15 mouse cellular contexts compared by ENCODE assay signal in genomic region chr7:5030554-5031275, GRCm38 (mm10). TPM values are rescaled to one million over a fixed set of nuclear protein-coding genes. Genes with fewer than 3 reads are reported as not detected.
DNase-seq lines count a peak whose midpoint lies in the region; ATAC-seq lines count a peak whose summit lies in the region.
"Had no signal": no experiment of that assay in that cellular context is flagged by ENCODE, and none has a peak within 500 bp of the region (broad histone marks: within the 10 kb centered on the region; RNA-seq: fewer than 3 reads in every experiment).

No protein-coding gene starts in this region.

- no peaks in the 10 kb centered on the region for H3K27me3 ChIP-seq in neural tube, embryonic 15.5 days (replicated peaks)
- H3K27me3 ChIP-seq in embryonic facial prominence, embryonic 12.5 days = no peaks in the 10 kb centered on the region
- H3K27me3 ChIP-seq: liver, embryonic 15.5 days had no signal

- H3K27ac ChIP-seq in neural tube, embryonic 15.5 days (replicated peaks) = no peak overlapping the region
- no peak overlapping the region for H3K27ac ChIP-seq in embryonic facial prominence, embryonic 12.5 days
- H3K27ac ChIP-seq: layer of hippocampus, adult 2 months; liver, embryonic 15.5 days had no signal

- peaks cover 24% of the 10 kb centered on the region for H3K9me3 ChIP-seq in neural tube, embryonic 15.5 days (replicated peaks)
- peaks cover 54% of the 10 kb centered on the region for H3K9me3 ChIP-seq in embryonic facial prominence, embryonic 12.5 days

- peaks cover 78% of the 10 kb centered on the region for H3K36me3 ChIP-seq in neural tube, embryonic 15.5 days
- peaks cover 96% of the 10 kb centered on the region for H3K36me3 ChIP-seq in embryonic facial prominence, embryonic 12.5 days

- intact Hi-C loops in heart, postnatal 25 days (cut with DNase I) = no loop called here
- intact Hi-C loops in left cerebral cortex, postnatal 4 days (cut with DNase I) = no loop called here

- peak; percentile 16 for DNase-seq in heart, postnatal 4 days
- no peak for DNase-seq in heart, postnatal 25 days (ENCODE audit: low spot score)
- no peak for DNase-seq in neural tube, embryonic 10.5 days (ENCODE audit: extremely low spot score, low spot score)
- DNase-seq in right cerebral cortex, postnatal 4 days = no peak
- DNase-seq in left cerebral cortex, postnatal 4 days = no peak
- DNase-seq: adrenal gland, adult 8-10 months; cerebellum, postnatal 14 days; thymus, adult 18-20 months had no signal

- 83% methylated on average over 63 of the region's 63 CpGs for WGBS in neural tube, embryonic 15.5 days
- WGBS in embryonic facial prominence, embryonic 12.5 days = 86% methylated on average over 63 of the region's 63 CpGs

- no peak overlapping the region; the same call in 1 of the 2 replicates for H3K4me3 ChIP-seq in neural tube, embryonic 15.5 days (replicated peaks)
- peak overlapping the region; percentile 5; the same call in 1 of the 2 replicates for H3K4me3 ChIP-seq in embryonic facial prominence, embryonic 12.5 days
- H3K4me3 ChIP-seq: layer of hippocampus, adult 2 months; liver, embryonic 15.5 days; myocyte had no signal

- no peak overlapping the region for H3K9ac ChIP-seq in neural tube, embryonic 15.5 days (replicated peaks)
- H3K9ac ChIP-seq in embryonic facial prominence, embryonic 12.5 days = no peak overlapping the region
- H3K9ac ChIP-seq: liver, embryonic 15.5 days had no signal

- no peak overlapping the region for H3K4me2 ChIP-seq in neural tube, embryonic 15.5 days
- H3K4me2 ChIP-seq in embryonic facial prominence, embryonic 12.5 days (replicated peaks) = no peak overlapping the region
- H3K4me2 ChIP-seq: liver, embryonic 15.5 days had no signal

- 0 out of 2 replicates have a peak, but pooled peaks have one; percentile 15 for ATAC-seq in neural tube, embryonic 15.5 days (ENCODE audit: low FRiP score)
- ATAC-seq in embryonic facial prominence, embryonic 12.5 days (ENCODE audit: insufficient number of reproducible peaks, insufficient read depth, low FRiP score, low TSS enrichment) = no peak

- H3K4me1 ChIP-seq in neural tube, embryonic 15.5 days = no peaks in the 10 kb centered on the region
- H3K4me1 ChIP-seq in embryonic facial prominence, embryonic 12.5 days = no peaks in the 10 kb centered on the region
- H3K4me1 ChIP-seq: liver, embryonic 15.5 days had no signal

RNA-seq across cellular contexts. Expression of gene 4632433K11Rik, which starts 3.2 kb away (rescaled TPM):
- under 1 TPM in 1 of 2 experiments, not detected in 1; 0.57 TPM for total RNA-seq in heart, postnatal 4 days (2021)
- total RNA-seq in heart, postnatal 25 days (2021) = not detected
- not detected in 2 replicates for polyA plus RNA-seq in neural tube, embryonic 15.5 days (2015; fragmentation: Nextera tagmentation; extraction: Ambion mirVana)
- not detected in 2 replicates for polyA plus RNA-seq in embryonic facial prominence, embryonic 12.5 days (2016; fragmentation: Nextera tagmentation; extraction: Ambion mirVana)
- not detected for total RNA-seq in left cerebral cortex, postnatal 4 days (2021)
- total RNA-seq: gastrocnemius, adult 8-10 months; layer of hippocampus, adult 2 months had no signal
- polyA plus RNA-seq: heart, embryonic 16.5 days; liver, embryonic 15.5 days; myocyte had no signal

RNA-seq across cellular contexts. Expression of gene Zfp784, which starts 7.5 kb away (rescaled TPM):
- total RNA-seq in heart, postnatal 4 days (2021) = 1 to 10 TPM; 5.4 to 6.0 TPM
- 1 to 10 TPM; 5.3 to 6.1 TPM for total RNA-seq in heart, postnatal 25 days (2021)
- 7.7 and 9.0 TPM in 2 replicates for polyA plus RNA-seq in neural tube, embryonic 15.5 days (2015; fragmentation: Nextera tagmentation; extraction: Ambion mirVana)
- 5.4 and 5.7 TPM in 2 replicates for polyA plus RNA-seq in embryonic facial prominence, embryonic 12.5 days (2016; fragmentation: Nextera tagmentation; extraction: Ambion mirVana)
- 1 to 10 TPM; 5.2 to 5.6 TPM for total RNA-seq in left cerebral cortex, postnatal 4 days (2021)

RNA-seq across cellular contexts. Expression of gene Ccdc106, which starts 10.4 kb away (rescaled TPM):
- under 1 TPM in 1 of 2 experiments, not detected in 1; 0.61 TPM for total RNA-seq in heart, postnatal 4 days (2021)
- total RNA-seq in heart, postnatal 25 days (2021) = under 1 TPM; 0.28 to 0.31 TPM
- 60.0 and 75.7 TPM in 2 replicates for polyA plus RNA-seq in neural tube, embryonic 15.5 days (2015; fragmentation: Nextera tagmentation; extraction: Ambion mirVana)
- 35.5 and 38.4 TPM in 2 replicates for polyA plus RNA-seq in embryonic facial prominence, embryonic 12.5 days (2016; fragmentation: Nextera tagmentation; extraction: Ambion mirVana)
- total RNA-seq in left cerebral cortex, postnatal 4 days (2021) = 10 to 100 TPM; 50.4 to 61.6 TPM
- total RNA-seq: gastrocnemius, adult 8-10 months had no signal

RNA-seq across cellular contexts. Expression of gene Zfp865, which starts 10.5 kb away (rescaled TPM):
- total RNA-seq in heart, postnatal 4 days (2021) = 10 to 100 TPM; 26.0 to 26.6 TPM
- total RNA-seq in heart, postnatal 25 days (2021) = 10 to 100 TPM; 12.8 to 15.4 TPM
- polyA plus RNA-seq in neural tube, embryonic 15.5 days (2015; fragmentation: Nextera tagmentation; extraction: Ambion mirVana) = 6.4 and 7.0 TPM in 2 replicates
- polyA plus RNA-seq in embryonic facial prominence, embryonic 12.5 days (2016; fragmentation: Nextera tagmentation; extraction: Ambion mirVana) = 8.2 TPM in 2 replicates
- 10 to 100 TPM; 43.8 to 45.9 TPM for total RNA-seq in left cerebral cortex, postnatal 4 days (2021)

RNA-seq across cellular contexts. Expression of gene Gm44973, which starts 15.4 kb away (rescaled TPM):
- total RNA-seq in heart, postnatal 4 days (2021) = not detected
- total RNA-seq in heart, postnatal 25 days (2021) = not detected
- 0.15 and 1.4 TPM in 2 replicates for polyA plus RNA-seq in neural tube, embryonic 15.5 days (2015; fragmentation: Nextera tagmentation; extraction: Ambion mirVana)
- polyA plus RNA-seq in embryonic facial prominence, embryonic 12.5 days (2016; fragmentation: Nextera tagmentation; extraction: Ambion mirVana) = not detected in 2 replicates
- not detected for total RNA-seq in left cerebral cortex, postnatal 4 days (2021)
- total RNA-seq: gastrocnemius, adult 8-10 months; layer of hippocampus, adult 2 months had no signal
- polyA plus RNA-seq: myocyte had no signal

Comparison
In these comparisons a context has a peak if more than half of its experiments do, and no peak if none do; other contexts are left out.
1. RNA of gene Ccdc106, which starts 10.4 kb away (total RNA-seq): 50.4 to 61.6 TPM in left cerebral cortex, postnatal 4 days; 0.61 TPM in heart, postnatal 4 days and 0.28 to 0.31 TPM in heart, postnatal 25 days; every median in the first group is over 10 times any median in the second.